Mouse (Mus musculus) stomach, embryonic 16.5 days (tissue): ENCODE data around the gene Cep295nl. TPM values are rescaled to one million over a fixed set of nuclear protein-coding genes. Genes with fewer than 3 reads are reported as not detected.
"Not testable (repeated sequence)": the region's sequence is repeated elsewhere in the genome, so short reads cannot be mapped to it uniquely, and the experiment has no call there.

Experiments
- ATAC-seq: fragments of 200-750 bp; cut with Nextera tagmentation; 2 replicates; pipeline ENCODE4 v1.8.0; 2017; ENCODE audit warnings: moderate number of reproducible peaks, moderate TSS enrichment; ENCODE audit not compliant: insufficient read depth, low FRiP score
- H3K27ac ChIP-seq: fragments of 300-500 bp; sonication (generic); 2 replicates; pipeline ENCODE4 v1.5.1; 2014; ENCODE audit warnings: low read length
- H3K27me3 ChIP-seq: fragments of 300-500 bp; sonication (generic); 2 replicates; pipeline ENCODE4 v1.6.1; 2014; ENCODE audit warnings: low read length, control low read depth, mixed read lengths; ENCODE audit not compliant: control insufficient read depth, insufficient read depth
- H3K36me3 ChIP-seq: fragments of 300-500 bp; sonication (generic); 2 replicates; pipeline ENCODE4 v1.6.1; 2014; ENCODE audit warnings: low read length; ENCODE audit not compliant: control insufficient read depth, insufficient read depth
- H3K4me1 ChIP-seq: fragments of 300-500 bp; sonication (generic); 2 replicates; pipeline ENCODE4 v1.6.1; 2014; ENCODE audit warnings: low read length, control low read depth, mixed read lengths; ENCODE audit not compliant: control insufficient read depth, insufficient read depth
- H3K4me2 ChIP-seq: fragments of 300-500 bp; sonication (generic); 2 replicates; pipeline ENCODE4 v1.6.1; 2014; ENCODE audit warnings: low read depth, low read length, mixed read lengths
- H3K4me3 ChIP-seq: fragments of 300-500 bp; sonication (generic); replicated peaks from 2 replicates; pipeline ENCODE4 v1.5.1; 2014; ENCODE audit warnings: mild to moderate bottlenecking, low read length
- H3K9ac ChIP-seq: fragments of 300-500 bp; sonication (generic); 2 replicates; pipeline ENCODE4 v1.6.1; 2014; ENCODE audit warnings: low read length
- H3K9me3 ChIP-seq: fragments of 300-500 bp; sonication (generic); replicated peaks from 2 replicates; pipeline ENCODE4 v1.6.1; 2016; ENCODE audit warnings: low read length, control low read depth; ENCODE audit not compliant: control insufficient read depth
- WGBS: fragments of 180-500 bp; shearing (Covaris S2); extraction: QIAGEN DNeasy Blood & Tissue Kit; methylation state at CpG from one replicate; pipeline ENCODE4 v1.1.7; 2014; 5-methylcytosine and 5-hydroxymethylcytosine counted together
- polyA plus RNA-seq: library from polyadenylated mRNA; unstranded; fragments of >200 nt; fragmentation: Nextera tagmentation; extraction: Ambion mirVana; gene quantifications from 2 replicates; pipeline ENCODE4 v1.2.1, GENCODE M21; 2015

Cep295nl gene
- polyA plus RNA-seq, 1 experiment from 2014 or later: 0.36 TPM

DNA sequence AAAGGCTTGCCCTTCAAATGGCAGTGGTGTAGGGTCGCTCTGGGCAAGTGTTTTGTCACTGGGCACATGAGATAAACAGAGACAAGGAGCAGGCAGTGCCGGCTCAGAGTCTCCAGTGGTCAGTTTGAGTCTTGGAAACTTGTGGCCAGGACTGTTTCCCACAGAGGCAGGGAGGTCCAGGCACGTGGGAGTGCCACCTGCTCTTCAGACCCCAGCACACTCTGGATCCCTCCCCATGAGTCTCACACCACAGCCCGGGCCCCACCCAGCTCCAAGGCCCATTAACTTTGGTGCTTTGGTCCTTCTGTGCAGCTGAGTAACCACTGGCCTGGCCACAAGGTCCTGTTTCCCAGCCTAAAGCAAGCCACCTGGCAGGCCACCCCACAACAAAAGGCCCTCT is 20.3 kb downstream of the Cep295nl start:
- peaks cover 2% of the 10 kb centered on the region; the same call in 1 of the 2 replicates for H3K4me1 ChIP-seq
- no peaks in the 10 kb centered on the region for H3K27me3 ChIP-seq
- 73% methylated on average over 4 of the region's 4 CpGs for whole genome bisulfite sequencing
- H3K4me2 ChIP-seq: no peak overlapping the region
- ATAC-seq: no peak
- H3K9me3 ChIP-seq: no peaks in the 10 kb centered on the region
- no peak overlapping the region for H3K27ac ChIP-seq
- H3K4me3 ChIP-seq: no peak overlapping the region
- H3K36me3 ChIP-seq: peaks cover 7% of the 10 kb centered on the region; the same call in 1 of the 2 replicates
- H3K9ac ChIP-seq: no peak overlapping the region

DNA sequence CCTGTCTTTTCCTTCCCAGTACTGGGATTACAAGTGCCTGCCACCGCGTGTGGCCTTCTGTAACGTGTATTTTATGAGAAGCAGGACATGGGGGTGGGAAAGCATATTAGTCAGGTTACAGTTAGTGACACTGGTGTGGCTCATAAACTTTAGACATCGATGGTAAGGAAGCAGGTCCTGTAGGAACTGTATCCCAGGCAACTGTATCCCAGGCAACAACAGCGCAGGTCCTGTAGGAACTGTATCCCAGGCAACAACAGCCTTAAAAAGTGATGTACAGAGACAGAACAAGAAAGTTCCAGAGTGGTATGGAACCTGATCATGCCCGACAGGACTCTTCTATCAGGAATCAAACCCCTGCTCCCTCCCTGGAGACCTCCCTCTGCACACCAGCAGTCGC is 20.8 kb downstream of the Cep295nl start:
- no peaks in the 10 kb centered on the region for H3K4me1 ChIP-seq
- H3K9ac ChIP-seq: no peak overlapping the region
- ATAC-seq: no peak
- H3K4me2 ChIP-seq: no peak overlapping the region
- no peaks in the 10 kb centered on the region for H3K27me3 ChIP-seq
- no peak overlapping the region for H3K27ac ChIP-seq
- no peak overlapping the region for H3K4me3 ChIP-seq
- H3K9me3 ChIP-seq: no peaks in the 10 kb centered on the region
- H3K36me3 ChIP-seq: peaks cover 7% of the 10 kb centered on the region; the same call in 1 of the 2 replicates
- 84% methylated on average over 7 of the region's 7 CpGs for WGBS

DNA sequence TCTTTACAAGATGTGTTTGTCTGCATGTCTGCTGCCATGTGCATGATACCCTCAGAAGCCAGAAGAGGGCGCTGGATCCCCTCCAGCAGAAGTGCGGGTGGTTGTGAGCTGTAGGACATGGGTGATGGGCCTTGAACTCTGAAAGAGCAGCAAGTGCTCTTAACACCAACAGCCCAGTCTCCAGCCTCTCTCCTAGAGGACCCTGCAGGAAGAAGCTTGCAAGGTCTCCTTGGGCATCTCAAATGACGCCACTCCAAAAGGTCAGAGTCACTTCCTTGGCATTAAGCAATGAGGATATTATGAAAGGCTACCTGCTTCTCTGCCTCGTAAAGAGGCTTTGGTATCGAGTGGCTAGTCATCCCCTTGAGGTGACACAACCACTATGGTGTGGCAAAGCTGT is 23.6 kb downstream of the Cep295nl start:
- no peaks in the 10 kb centered on the region for H3K27me3 ChIP-seq
- ATAC-seq: no peak
- WGBS: 63% methylated on average over 5 of the region's 5 CpGs

DNA sequence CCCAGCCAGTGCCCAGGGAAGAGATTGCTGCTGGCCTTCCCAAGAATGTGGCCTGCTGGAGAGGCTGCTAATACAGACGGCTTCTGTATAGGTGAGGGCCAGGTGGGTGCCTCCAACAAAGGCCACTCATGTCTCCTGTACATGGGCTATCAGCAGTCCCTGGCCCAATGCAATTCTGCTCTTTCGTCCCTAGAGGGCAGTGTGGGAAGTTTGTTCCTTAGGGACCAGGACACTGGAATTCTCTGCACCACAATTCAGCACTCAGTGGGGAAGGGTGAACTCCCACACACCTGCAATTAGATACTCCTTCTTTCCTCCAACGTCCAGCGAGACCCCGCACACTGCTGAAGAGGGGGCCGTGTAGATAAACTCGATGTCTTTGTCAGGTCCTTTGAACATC is 25.2 kb downstream of the Cep295nl start:
- Histone ChIP-seq H3K4me2 (no peak overlapping the region), H3K27ac (no peak overlapping the region), H3K9me3 (no peaks in the 10 kb centered on the region), H3K9ac (no peak overlapping the region), H3K27me3 (no peaks in the 10 kb centered on the region), H3K4me3 (no peak overlapping the region), H3K4me1 (no peaks in the 10 kb centered on the region), H3K36me3 (peaks cover 7% of the 10 kb centered on the region; the same call in 1 of the 2 replicates)
- WGBS: 18% methylated on average over 7 of the region's 7 CpGs
- ATAC-seq: no peak

More for the DNA sequence above, 23.6 kb downstream of the Cep295nl start:
- Histone ChIP-seq H3K4me2 (no peak overlapping the region), H3K9ac (no peak overlapping the region), H3K4me1 (no peaks in the 10 kb centered on the region), H3K36me3 (peaks cover 7% of the 10 kb centered on the region; the same call in 1 of the 2 replicates), H3K27ac (no peak overlapping the region), H3K4me3 (no peak overlapping the region), H3K9me3 (no peaks in the 10 kb centered on the region)

DNA sequence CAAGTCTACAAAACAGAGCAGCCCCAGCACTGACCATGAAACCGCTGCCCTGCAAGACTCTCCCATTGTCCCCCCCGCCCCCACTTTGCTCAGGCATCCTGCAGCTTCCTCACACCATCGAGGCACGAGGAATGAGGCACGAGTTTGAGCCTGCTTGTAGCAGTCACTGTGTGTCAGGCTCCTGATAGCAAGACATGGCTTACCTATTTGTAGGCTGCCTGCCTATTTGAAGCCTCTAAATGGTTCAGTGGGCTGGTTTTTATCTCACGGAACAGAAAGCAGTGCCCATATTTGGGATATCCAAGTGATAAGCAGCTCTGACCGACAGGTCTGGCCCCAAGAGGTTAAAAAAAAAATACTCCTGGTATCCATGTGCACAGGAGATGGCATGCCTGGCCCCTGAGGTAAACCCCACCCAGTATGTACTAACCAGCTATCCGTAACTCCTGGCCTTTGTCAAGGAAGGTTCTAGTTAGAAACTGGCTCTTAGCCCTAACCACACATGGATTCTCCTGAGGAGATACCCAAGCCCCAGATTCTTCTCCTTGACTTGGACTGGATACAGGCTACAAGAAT is 26.0 kb downstream of the Cep295nl start:
- no peak overlapping the region for H3K4me3 ChIP-seq
- no peak overlapping the region for H3K4me2 ChIP-seq
- no peak overlapping the region for H3K27ac ChIP-seq
- 82% methylated on average over 8 of the region's 8 CpGs for WGBS
- no peak for ATAC-seq
- H3K9me3 ChIP-seq: no peaks in the 10 kb centered on the region
- no peak overlapping the region for H3K9ac ChIP-seq
- H3K27me3 ChIP-seq: no peaks in the 10 kb centered on the region
- peaks cover 7% of the 10 kb centered on the region; the same call in 1 of the 2 replicates for H3K36me3 ChIP-seq
- H3K4me1 ChIP-seq: no peaks in the 10 kb centered on the region

DNA sequence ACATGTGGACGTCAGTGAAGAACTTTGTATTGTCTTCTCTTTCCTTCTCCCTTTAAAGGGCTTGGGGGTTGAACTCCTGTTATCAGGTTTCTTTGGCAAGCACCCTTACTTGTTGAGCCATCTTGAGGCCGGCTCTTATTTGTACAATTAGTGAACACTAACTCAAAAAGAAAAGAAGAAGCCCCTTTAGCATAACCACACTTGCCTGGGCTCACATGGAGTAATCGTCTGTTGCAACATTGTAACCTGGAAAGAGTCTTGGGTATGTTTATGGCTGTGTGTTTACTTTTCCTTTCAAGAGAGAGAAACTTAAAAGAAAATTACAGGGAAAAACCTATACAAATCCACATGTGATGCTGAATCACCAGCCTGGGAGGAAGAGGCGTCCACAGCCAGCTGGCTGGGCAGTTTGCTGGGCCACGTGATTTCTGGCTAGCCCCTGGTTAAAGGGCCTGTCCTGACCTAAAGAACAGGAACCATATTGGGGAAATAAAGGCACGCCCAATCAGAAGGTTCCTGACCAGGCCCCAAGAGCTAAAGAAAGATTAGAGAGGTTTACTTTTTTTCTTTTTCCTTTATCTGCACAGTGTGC is 30.1 kb downstream of the Cep295nl start:
- H3K27me3 ChIP-seq: no peaks in the 10 kb centered on the region
- H3K9ac ChIP-seq: no peak overlapping the region
- no peak for ATAC-seq
- H3K4me2 ChIP-seq: no peak overlapping the region
- 0 out of 2 replicates have a peak, but pooled peaks cover 9% of the 10 kb centered on the region for H3K9me3 ChIP-seq
- no peak overlapping the region for H3K27ac ChIP-seq
- H3K36me3 ChIP-seq: peaks cover 25% of the 10 kb centered on the region
- H3K4me1 ChIP-seq: no peaks in the 10 kb centered on the region
- H3K4me3 ChIP-seq: no peak overlapping the region
- WGBS: 63% methylated on average over 6 of the region's 6 CpGs

DNA sequence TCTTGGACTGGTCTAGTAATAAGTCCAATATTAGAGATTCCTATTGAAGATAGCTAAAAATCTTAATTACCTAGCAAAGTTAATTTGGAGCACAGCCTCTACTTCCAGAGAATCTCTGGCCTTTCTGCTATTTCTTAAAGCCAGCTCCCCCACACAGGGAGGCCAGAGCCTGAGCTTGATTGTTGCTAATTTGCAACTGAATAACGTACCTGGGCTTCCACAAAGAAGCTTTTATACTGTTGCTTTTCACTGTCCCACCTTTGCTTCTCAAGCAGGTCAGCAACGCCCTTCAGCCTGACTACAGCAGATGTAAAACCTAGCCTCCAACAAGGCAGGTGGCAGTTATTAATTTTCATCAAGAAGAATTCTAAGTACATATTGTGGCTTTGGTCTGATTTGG is 34.3 kb downstream of the Cep295nl start:
- not testable (repeated sequence) for H3K4me1 ChIP-seq, H3K4me3 ChIP-seq, H3K4me2 ChIP-seq, H3K27me3 ChIP-seq, ATAC-seq, H3K27ac ChIP-seq, H3K9me3 ChIP-seq, H3K9ac ChIP-seq
- H3K36me3 ChIP-seq: peaks cover 25% of the 10 kb centered on the region
- WGBS: 85% methylated on average over 2 of the region's 2 CpGs

DNA sequence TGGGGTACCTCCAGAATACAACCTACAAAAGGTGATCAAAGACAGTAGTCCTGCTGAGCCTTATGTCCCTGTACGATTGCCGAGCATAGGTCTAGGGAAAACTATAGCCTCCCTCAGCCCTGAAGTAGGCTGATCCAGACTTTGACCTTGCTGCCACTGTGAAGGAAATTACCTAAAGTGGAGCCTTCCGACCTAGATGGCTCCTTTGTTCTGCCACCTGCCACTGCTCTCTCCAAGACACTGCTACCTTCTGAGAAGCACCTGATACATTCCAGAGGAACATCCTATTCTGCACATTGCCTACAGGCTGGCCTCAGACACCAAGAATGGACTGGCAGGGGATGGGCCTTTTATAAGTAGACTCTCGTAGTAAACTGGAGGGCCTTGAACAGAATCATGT is 38.3 kb downstream of the Cep295nl start:
- not testable (repeated sequence) for H3K4me1 ChIP-seq, H3K27me3 ChIP-seq, H3K9ac ChIP-seq, H3K4me3 ChIP-seq, H3K4me2 ChIP-seq, ATAC-seq, H3K36me3 ChIP-seq, H3K9me3 ChIP-seq, H3K27ac ChIP-seq
- 90% methylated on average over 4 of the region's 4 CpGs for WGBS

DNA sequence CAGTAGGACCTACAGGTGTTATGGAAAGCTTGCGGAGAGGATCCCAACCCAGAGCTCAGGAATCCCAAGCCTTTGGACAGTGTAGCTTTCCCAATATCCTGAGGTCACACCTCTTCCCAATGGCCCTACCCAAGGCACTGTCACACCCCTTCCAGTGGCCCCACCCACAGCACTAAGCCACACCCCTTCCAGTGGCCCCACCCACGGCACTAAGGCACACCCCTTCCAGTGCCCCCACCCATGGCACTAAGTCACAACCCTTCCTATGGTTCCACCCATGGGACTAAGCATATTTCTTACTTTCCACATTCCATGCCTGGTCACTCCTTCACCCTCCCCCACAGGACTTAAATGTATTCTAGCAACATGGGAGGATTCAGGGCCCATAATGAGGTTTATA is 43.5 kb downstream of the Cep295nl start:
- 0 out of 2 replicates have a peak, but pooled peaks have one; percentile 51 for ATAC-seq
- 74% methylated on average over 2 of the region's 2 CpGs for WGBS

More for the DNA sequence above, 43.5 kb downstream of the Cep295nl start:
- Histone ChIP-seq H3K4me2 (no peak overlapping the region), H3K4me1 (no peaks in the 10 kb centered on the region), H3K9me3 (no peaks in the 10 kb centered on the region), H3K9ac (no peak overlapping the region), H3K36me3 (no peaks in the 10 kb centered on the region), H3K27me3 (no peaks in the 10 kb centered on the region), H3K27ac (no peak overlapping the region), H3K4me3 (no peak overlapping the region)
